Mouse (Mus musculus): ENCODE results near the gene Phf3. TPM values are rescaled to one million over a fixed set of nuclear protein-coding genes. Genes with fewer than 3 reads are reported as not detected.
A peak's percentile ranks its signal among the peaks of the same experiment; 100 is the strongest.
"Not testable (repeated sequence)": the region's sequence is repeated elsewhere in the genome, so short reads cannot be mapped to it uniquely, and the experiment has no call there.

Phf3 gene
- total and polyA plus RNA-seq, 2 experiments from 2014 or later = 28.5 to 101 TPM

DNA sequence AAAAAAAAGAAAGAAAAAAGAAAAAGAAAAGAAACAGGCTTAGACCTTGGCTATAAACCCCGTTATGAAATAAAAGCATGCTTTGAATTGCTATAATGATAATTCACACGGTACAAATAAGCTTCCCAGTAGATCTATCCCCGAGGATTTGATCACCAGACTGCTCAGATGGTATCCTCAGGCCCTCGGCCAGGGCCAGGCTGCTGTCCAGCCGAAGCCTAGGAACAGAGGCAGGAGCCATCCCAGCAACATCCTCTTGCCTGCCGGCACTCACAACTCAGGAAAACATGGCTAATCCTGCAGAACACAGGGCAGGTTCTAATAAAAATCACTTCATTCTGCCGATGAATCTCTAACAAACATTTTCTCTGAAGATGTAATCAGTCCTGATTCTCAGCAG, 100.9 kb downstream of the Phf3 start:
- H3K27me3 ChIP-seq (ENCODE audit: insufficient read depth, low read length) = no peaks in the 10 kb centered on the region
- WGBS = 77% methylated on average over 7 of the region's 7 CpGs
- DNase-seq = no peak

DNA sequence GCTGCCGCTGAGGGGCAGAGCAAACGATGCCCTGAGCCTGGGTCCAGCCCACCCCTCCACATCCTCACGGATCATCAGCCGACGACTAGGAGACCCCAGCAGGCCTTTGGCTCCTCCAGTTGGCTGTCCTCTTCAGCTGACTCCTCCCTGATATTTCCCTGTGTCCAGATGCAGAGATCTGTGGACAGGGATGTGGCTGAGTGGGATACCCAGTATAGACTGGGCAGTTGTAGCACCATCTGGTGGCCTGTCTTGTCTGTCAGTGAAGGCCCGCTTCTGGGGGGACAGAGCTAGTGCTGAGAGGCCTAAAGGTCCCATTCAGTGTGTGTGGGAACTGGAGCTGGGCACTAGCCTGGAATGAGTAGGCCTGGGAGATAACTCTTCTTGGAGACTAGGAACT, 101.9 kb downstream of the Phf3 start:
- Histone ChIP-seq H3K4me1 (ENCODE audit: insufficient read depth) (no peaks in the 10 kb centered on the region), H3K9me3 (ENCODE audit: low read length) (no peaks in the 10 kb centered on the region), H3K4me2 (ENCODE audit: low read depth) (no peak overlapping the region), H3K27ac (ENCODE audit: low read depth, low read length) (no peak overlapping the region), H3K36me3 (ENCODE audit: insufficient read depth) (no peaks in the 10 kb centered on the region), H3K27me3 (ENCODE audit: insufficient read depth, low read length) (no peaks in the 10 kb centered on the region), H3K4me3 (ENCODE audit: low read depth, low read length) (no peak overlapping the region), H3K9ac (no peak overlapping the region)
- no peak for DNase-seq
- no peak for ATAC-seq
- 70% methylated on average over 6 of the region's 6 CpGs for whole genome bisulfite sequencing
- TF ChIP-seq CTCF (IDR thresholded peaks at IDR 0.05; ENCODE audit: low read depth) = peak; percentile 35

More for the DNA sequence above, 100.9 kb downstream of the Phf3 start:
- no peak overlapping the region for H3K27ac ChIP-seq (ENCODE audit: low read depth, low read length)
- H3K4me2 ChIP-seq (ENCODE audit: low read depth) = no peak overlapping the region
- no peaks in the 10 kb centered on the region for H3K4me1 ChIP-seq (ENCODE audit: insufficient read depth)
- no peak for ATAC-seq
- no peak for TF ChIP-seq CTCF (IDR thresholded peaks at IDR 0.05; ENCODE audit: low read depth)
- H3K4me3 ChIP-seq (ENCODE audit: low read depth, low read length) = no peak overlapping the region
- H3K9me3 ChIP-seq (ENCODE audit: low read length) = no peaks in the 10 kb centered on the region
- H3K36me3 ChIP-seq (ENCODE audit: insufficient read depth) = no peaks in the 10 kb centered on the region
- no peak overlapping the region for H3K9ac ChIP-seq

GRCm38 (mm10) chr1:30770599-30770998, 103.1 kb downstream of the Phf3 start:
- H3K9ac ChIP-seq; H3K9me3 ChIP-seq (ENCODE audit: low read length); H3K4me3 ChIP-seq (ENCODE audit: low read depth, low read length); H3K27me3 ChIP-seq (ENCODE audit: insufficient read depth, low read length); H3K27ac ChIP-seq (ENCODE audit: low read depth, low read length); H3K36me3 ChIP-seq (ENCODE audit: insufficient read depth); DNase-seq; H3K4me2 ChIP-seq (ENCODE audit: low read depth); H3K4me1 ChIP-seq (ENCODE audit: insufficient read depth); ATAC-seq: not testable (repeated sequence)
- WGBS = 90% methylated on average over 12 of the region's 16 CpGs

GRCm38 (mm10) chr1:30756794-30757193, 116.9 kb downstream of the Phf3 start:
- Histone ChIP-seq H3K9ac (no peak overlapping the region), H3K4me3 (ENCODE audit: low read depth, low read length) (no peak overlapping the region), H3K4me1 (ENCODE audit: insufficient read depth) (no peaks in the 10 kb centered on the region), H3K27me3 (ENCODE audit: insufficient read depth, low read length) (no peaks in the 10 kb centered on the region), H3K4me2 (ENCODE audit: low read depth) (no peak overlapping the region), H3K27ac (ENCODE audit: low read depth, low read length) (no peak overlapping the region), H3K9me3 (ENCODE audit: low read length) (no peaks in the 10 kb centered on the region), H3K36me3 (ENCODE audit: insufficient read depth) (no peaks in the 10 kb centered on the region)
- DNase-seq (no peak), ATAC-seq (no peak)
- TF ChIP-seq CTCF (IDR thresholded peaks at IDR 0.05; ENCODE audit: low read depth) = no peak

DNA sequence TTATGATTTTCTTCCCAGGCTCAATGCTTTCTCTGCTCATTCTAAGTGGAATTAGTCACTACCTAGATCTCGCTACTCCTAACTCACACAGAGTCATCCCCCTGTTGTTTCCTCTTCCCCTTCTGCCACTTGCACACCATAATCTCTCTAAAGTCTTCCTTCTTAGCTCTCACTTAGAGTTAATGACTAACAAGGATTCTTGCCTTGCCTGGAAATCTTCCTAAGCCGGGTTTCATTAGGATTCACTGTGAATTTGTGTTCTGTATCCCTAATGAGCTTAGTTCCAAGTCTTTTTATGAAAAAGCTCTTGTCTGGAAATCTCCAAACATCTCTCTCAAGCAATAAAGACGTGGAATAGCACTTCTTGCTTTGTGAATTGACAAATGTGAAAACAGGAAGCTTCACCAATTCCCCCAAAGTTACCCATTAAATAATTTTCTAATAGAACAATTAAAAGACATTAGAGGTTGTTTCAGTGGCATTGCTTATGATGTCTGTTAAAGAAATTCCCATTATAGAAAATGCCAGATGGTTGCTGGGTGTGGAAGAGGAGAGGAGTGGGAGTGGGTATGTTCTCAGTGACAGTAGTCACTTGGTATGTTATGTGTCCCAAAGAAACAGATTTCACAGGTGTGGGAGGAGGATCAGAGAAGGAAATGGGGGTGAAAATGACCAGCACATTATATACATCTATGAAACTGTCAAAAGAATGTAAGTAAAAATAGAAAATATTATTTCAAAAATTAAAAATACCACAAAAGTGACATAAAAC, 118.1 kb downstream of the Phf3 start:
- Histone ChIP-seq H3K4me3 (ENCODE audit: low read depth, low read length) (no peak overlapping the region), H3K36me3 (ENCODE audit: insufficient read depth) (no peaks in the 10 kb centered on the region), H3K4me2 (ENCODE audit: low read depth) (no peak overlapping the region), H3K9ac (no peak overlapping the region), H3K4me1 (ENCODE audit: insufficient read depth) (no peaks in the 10 kb centered on the region), H3K27me3 (ENCODE audit: insufficient read depth, low read length) (no peaks in the 10 kb centered on the region), H3K27ac (ENCODE audit: low read depth, low read length) (peak overlapping the region; percentile 29; the same call in 1 of the 2 replicates), H3K9me3 (ENCODE audit: low read length) (no peaks in the 10 kb centered on the region)
- peak; percentile 46 for DNase-seq
- ATAC-seq = peak; percentile 37; the same call in 1 of the 2 replicates
- TF ChIP-seq CTCF (IDR thresholded peaks at IDR 0.05; ENCODE audit: low read depth) = no peak
- WGBS = 17% methylated on average over 3 of the region's 3 CpGs

Other genes with a start within 250 kb of the Phf3 start
- gene AC153137.1, start 104.0 kb upstream of the Phf3 start, total RNA-seq (2014; rRNA removed) = not detected in 2 replicates
- not detected in 2 replicates for gene AC153137.1, start 104.0 kb upstream of the Phf3 start, polyA plus RNA-seq (2015; fragmentation: Nextera tagmentation; extraction: Ambion mirVana)